Mouse (Mus musculus) right cerebral cortex, postnatal 14 days (tissue): ENCODE data around the gene Sh3bgrl3.
"Not testable (repeated sequence)": the region's sequence is repeated elsewhere in the genome, so short reads cannot be mapped to it uniquely, and the experiment has no call there.

Experiments
- DNase-seq: peaks from one replicate; pipeline ENCODE4 v3.0.0; 2022

Gene Sh3bgrl3

GRCm38 (mm10) chr4:134128221-134128982 is at the start of gene Sh3bgrl3:
Gene Sh3bgrl3, minus strand, starts transcription at chr4:134128789.
- DNase-seq = peak; percentile 88

DNA sequence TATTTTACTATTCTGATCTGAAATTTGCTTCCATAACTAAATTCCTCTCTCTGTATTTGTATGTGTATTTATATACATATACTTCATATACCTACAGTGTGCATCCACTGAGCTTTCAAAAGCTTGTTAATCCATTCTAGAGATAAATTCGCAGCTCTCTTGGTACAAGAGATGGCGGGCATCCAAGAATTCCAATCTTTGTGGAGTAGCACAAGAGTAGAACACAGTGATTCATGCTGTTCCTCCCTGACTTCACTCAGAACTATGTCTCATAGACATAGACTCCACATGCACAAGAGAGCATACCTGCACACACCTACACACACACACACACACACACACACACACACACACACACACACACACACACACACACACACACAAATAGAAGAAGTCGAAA is 43.8 kb upstream of the Sh3bgrl3 start:
- peak; percentile 19 for DNase-seq

GRCm38 (mm10) chr4:134166906-134167305 is 38.3 kb upstream of the Sh3bgrl3 start:
- DNase-seq = no peak

GRCm38 (mm10) chr4:134165548-134166465 is 37.2 kb upstream of the Sh3bgrl3 start:
- no peak for DNase-seq

- DNase-seq = no peak
Observed at GRCm38 (mm10) chr4:134165024-134165423, 36.4 kb upstream of the Sh3bgrl3 start.

DNA sequence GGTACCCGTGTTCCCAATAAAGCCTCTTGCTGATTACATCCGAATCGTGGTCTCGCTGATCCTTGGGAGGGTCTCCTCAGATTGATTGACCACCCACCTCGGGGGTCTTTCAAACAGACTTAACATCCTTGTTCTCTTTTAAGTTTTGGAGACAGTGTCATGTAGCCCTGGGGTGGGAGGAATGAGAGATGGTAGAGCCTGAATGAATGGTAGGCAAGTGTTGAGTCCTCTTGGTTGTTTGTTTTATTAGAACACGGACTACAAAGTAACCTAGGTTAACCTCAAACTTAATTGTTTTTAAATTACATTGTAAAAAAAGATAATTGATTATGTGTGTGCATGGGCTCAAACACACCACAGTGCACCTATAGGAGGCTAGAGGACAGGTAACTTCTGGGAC is 36.0 kb upstream of the Sh3bgrl3 start:
- DNase-seq = no peak

GRCm38 (mm10) chr4:134160071-134160470 is 31.5 kb upstream of the Sh3bgrl3 start:
- DNase-seq = not testable (repeated sequence)

DNA sequence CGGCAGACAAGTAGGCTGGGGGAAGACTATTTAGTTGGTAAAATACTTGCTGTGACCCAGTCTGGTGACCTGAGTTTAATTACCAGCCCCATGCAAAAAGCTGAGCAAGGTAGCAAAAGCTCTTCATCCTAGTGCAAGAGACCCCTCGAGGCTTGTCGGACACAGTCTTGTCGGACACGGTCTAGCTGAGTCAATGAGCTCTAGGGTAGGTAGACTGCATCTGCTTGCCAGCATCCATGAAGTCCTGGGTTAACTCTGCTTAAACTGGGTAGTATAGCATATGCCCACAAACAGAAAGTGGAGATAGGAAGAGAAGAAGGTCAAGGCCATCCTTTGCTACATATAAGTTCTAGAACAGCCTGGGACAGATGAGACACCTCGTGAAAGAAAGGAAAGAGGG is 30.2 kb upstream of the Sh3bgrl3 start:
- DNase-seq = no peak

DNA sequence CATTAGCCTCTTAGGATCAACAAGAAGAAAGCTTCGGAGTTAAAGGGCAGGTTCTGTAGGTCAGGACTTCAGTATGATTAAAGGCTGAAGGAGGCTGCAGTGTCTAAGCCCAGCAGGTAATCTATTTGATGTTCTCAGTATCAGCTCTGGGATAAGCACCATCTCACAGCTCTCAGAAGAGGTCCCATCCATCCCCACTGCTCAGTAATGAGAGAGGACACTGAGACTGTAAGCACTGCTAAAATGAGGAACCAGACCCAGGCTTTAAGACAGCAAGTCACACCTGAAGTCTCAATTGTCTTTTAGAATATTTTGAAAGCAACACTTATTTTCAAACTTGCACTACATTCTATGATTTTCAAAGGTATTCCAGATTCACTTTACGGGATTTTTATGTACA is 29.0 kb upstream of the Sh3bgrl3 start:
- no peak for DNase-seq

GRCm38 (mm10) chr4:134156744-134157143 is 28.2 kb upstream of the Sh3bgrl3 start:
- DNase-seq = peak; percentile 26

DNA sequence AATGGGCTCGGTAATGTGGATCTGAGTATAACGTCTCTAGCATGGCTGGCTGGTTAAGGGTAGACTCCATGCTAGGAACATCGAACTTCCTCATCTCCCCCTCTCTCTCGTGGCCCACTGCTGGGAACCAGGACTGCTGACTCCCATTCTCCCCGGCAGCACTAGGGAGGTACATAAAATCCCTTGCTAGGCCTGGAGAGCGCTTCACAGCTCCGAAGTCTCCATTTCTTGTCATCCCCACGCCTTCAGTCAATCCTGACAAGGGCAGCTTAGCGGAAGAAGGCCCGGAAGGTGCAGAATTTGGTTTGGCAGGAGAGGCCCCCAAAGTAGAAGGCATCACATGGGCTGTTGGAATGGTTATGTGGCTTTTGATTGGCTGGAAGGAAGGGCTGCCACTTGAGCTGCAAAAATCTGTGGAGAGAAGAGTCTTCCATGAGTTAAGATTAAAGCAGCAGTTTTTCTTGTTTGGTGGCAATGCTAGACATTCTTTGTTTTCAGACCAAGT is 27.4 kb upstream of the Sh3bgrl3 start:
- DNase-seq = no peak

DNA sequence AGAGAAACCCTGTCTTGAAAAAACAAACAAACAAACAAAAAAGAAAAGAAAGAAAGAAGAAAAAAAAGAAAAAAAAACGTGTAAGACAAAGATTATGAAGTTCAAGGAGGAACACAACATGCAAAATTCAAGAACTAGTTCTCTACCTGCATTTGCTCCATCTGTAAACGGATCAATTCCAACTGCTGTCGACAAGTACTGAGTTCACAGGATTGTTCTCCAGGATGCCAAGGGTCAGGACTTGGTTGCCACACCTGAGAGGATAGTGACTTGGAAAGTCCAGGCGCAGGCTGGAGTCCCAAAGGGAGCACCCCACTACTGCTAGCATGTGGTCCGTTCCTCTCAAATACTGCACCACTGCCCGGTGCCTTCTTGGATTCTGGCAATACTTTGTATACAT is 26.9 kb upstream of the Sh3bgrl3 start:
- DNase-seq = no peak

DNA sequence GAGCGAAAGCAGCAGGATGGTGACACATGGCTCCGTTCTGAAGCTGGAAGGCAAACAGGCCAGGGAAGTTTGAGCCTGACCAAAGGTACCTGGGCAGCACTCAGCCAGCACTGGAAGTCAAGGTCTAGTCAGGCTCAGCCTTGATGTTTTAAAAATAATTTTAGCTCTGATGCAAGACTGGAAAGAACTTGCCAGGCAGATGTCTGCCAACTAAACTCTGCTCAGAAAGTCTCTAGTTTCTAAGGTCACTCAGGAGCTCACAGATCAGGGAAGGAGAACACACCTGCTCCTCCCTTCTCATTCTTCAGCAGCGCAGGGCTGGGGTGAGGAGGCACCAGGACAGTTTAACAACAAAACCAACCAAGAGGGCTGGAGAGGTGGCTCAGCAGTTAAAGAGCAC is 25.8 kb upstream of the Sh3bgrl3 start:
- no peak for DNase-seq

- no peak for DNase-seq
Observed at GRCm38 (mm10) chr4:134153656-134154055, 25.1 kb upstream of the Sh3bgrl3 start.

DNA sequence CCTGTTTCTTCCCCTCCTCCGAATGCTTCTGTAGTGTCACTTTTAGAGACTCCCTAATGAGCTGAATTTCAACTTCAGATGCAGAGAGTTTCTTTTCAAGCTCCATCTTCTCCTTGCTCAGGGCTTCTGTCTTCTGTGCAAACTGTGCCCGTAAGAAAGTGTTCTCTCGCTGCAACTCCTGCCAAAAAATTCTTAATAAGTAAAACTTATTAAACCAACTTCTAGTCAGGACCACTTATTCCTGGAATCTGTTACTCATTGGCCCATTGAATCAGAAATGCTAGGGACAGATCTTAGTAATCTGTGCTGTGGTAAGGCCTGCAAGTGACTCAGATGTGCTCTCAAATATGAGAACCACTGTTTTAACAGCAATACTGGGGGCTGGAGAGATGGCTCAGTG is 23.5 kb upstream of the Sh3bgrl3 start:
- DNase-seq = no peak

- DNase-seq = no peak
Observed at GRCm38 (mm10) chr4:134149389-134149788, 20.8 kb upstream of the Sh3bgrl3 start.

GRCm38 (mm10) chr4:134144297-134144696 is 15.7 kb upstream of the Sh3bgrl3 start:
- DNase-seq = not testable (repeated sequence)

- no peak for DNase-seq
Observed at GRCm38 (mm10) chr4:134138857-134139256, 10.3 kb upstream of the Sh3bgrl3 start.

- no peak for DNase-seq
Observed at GRCm38 (mm10) chr4:134136280-134136926, 7.8 kb upstream of the Sh3bgrl3 start.

DNA sequence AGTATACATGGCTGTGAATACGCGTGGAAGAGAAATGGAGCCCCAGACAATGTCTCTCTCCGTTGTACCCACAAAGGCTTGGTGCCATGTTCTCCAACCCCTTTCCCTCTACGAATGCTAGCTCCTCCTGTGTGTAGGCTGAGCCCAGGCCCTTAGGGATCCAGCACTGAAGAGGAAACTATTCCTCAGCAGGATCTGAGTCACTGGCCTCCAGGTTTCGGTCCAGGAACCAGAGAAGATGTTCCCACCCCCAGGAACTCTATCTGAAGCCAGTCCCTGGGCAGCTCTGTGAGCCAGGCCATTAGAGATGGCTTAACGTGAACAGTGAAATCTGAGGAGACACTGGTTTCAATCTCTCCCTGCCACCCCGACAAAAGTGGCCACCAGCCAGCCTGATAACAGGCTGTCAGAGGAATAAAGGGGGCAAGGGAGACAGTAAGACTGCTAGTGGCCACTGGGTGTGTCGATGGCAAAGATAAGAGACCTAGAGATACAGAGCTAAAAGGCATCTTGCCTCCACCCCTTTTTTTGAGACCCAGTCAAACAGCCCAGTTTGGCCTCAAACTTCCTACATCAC is 4.0 kb upstream of the Sh3bgrl3 start:
- DNase-seq = no peak

GRCm38 (mm10) chr4:134132117-134132516 is 3.5 kb upstream of the Sh3bgrl3 start:
- no peak for DNase-seq

DNA sequence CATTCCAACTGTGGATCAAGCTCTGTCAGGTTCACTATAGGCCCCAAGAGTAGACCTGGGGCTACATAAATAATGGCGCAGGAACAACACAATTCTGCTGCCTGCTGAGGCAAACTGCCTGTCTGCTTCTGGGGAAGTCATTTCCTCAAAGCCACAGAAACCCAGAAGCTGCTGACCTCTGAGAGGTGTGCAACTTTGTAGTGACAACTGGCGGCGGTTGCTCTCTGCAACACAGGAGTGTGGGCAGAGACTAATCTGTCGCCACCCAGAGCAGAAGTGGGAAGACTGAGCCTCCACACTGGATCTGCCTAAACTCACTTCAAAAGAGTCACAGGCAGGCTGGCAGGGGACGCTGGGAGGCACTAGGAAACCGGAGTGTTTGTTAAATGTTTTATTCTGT is 893 bp upstream of the Sh3bgrl3 start:
- no peak for DNase-seq

- DNase-seq = no peak
Observed at GRCm38 (mm10) chr4:134128983-134129362, 384 bp upstream of the Sh3bgrl3 start.
